Mouse (Mus musculus): ENCODE results near the gene Sorcs1. TPM values are rescaled to one million over a fixed set of nuclear protein-coding genes. Genes with fewer than 3 reads are reported as not detected.

The Sorcs1 gene
- polyA plus RNA-seq, 1 experiment from 2014 or later, result 6.3 TPM

DNA sequence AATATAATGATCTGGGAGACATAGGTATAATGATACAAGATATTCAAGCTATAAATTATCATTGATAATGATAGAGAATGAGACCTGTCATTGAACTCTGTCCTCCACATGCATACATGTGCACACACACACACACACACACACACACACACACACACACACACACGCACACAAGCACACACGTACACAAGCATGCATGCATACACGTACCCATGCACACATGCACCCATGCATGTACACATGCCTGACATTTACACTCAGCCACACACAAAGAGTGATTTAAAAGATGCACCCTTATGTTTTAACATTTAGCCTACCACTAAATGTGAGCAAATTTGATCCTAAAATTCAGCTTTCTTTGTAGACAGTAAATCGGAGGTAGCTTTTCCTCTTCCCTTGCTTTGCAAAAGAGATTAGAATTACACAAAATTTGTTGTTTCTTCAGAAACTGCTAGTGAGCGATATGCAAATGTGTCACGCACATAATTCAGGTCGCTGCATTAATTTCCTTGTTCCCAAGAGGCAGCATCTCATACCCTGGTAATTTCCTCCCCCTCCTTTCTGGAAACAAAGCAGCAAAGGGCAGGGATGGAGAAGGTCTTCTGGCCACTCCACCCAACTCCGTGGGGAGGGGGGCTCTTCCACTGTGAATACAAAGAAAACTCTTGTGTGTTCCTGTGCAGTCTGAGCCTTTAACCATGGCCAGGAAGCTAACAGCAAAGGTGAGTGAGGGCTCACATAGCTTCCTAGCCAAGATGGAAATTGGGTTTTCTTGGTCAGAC is 38.0 kb downstream of the Sorcs1 start:
- no peaks in the 10 kb centered on the region for H3K36me3 ChIP-seq (replicated peaks)
- ATAC-seq (ENCODE audit: low FRiP score), result 0 out of 2 replicates have a peak, but pooled peaks have one; percentile 49
- no peaks in the 10 kb centered on the region for H3K27me3 ChIP-seq
- 66% methylated on average over 8 of the region's 8 CpGs for WGBS
- H3K27ac ChIP-seq, result no peak overlapping the region
- H3K4me2 ChIP-seq, result no peak overlapping the region
- H3K9ac ChIP-seq, result no peak overlapping the region
- no peaks in the 10 kb centered on the region for H3K9me3 ChIP-seq
- no peak overlapping the region for H3K4me3 ChIP-seq (replicated peaks)
- H3K4me1 ChIP-seq, result peaks cover 9% of the 10 kb centered on the region

DNA sequence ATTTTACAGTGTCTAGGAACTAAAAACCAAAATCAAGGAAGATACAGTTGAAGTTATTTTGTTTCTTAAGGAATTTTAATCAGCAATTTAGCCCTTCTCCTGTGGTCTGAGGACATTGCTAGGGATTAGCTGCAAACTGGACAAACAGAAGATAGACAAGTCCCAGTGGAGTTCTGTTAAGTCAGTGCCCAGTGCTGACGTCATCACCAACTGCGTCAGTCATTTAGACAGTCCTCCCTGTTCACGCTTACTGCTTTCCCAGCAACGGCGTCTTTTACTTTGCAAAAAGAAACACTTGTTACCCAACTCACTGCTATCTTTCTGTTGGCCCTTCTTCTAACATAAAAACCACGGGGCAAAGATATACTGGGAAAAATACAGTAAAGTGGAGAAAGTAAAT is 40.3 kb downstream of the Sorcs1 start:
- Histone ChIP-seq H3K27ac (no peak overlapping the region), H3K36me3 (replicated peaks) (no peaks in the 10 kb centered on the region), H3K9me3 (no peaks in the 10 kb centered on the region), H3K27me3 (no peaks in the 10 kb centered on the region), H3K4me1 (peaks cover 9% of the 10 kb centered on the region), H3K9ac (no peak overlapping the region), H3K4me3 (replicated peaks) (no peak overlapping the region), H3K4me2 (no peak overlapping the region)
- 81% methylated on average over 6 of the region's 6 CpGs for WGBS
- ATAC-seq (ENCODE audit: low FRiP score), result no peak

DNA sequence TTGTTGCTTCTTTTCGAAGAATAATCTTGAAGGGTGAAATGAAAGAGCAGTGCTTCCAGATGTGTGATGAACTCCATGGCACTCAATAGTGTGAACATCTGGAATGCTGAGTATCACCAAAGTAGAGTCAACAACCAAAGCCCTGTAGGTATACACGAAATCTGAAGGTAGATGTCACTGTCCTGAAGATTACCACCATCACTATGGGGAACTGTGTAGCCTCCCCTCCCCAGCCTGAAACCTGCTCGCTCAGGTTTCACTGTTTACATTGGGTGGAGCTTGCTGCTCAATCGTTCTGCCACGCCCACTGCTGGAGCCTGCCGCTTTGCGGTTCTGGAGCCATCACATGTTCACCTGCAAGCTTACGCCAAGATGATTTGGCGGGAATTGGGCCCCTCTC is 64.4 kb downstream of the Sorcs1 start:
- 49% methylated on average over 9 of the region's 9 CpGs for WGBS
- H3K4me2 ChIP-seq, result no peak overlapping the region
- no peaks in the 10 kb centered on the region for H3K36me3 ChIP-seq (replicated peaks)
- H3K4me3 ChIP-seq (replicated peaks), result no peak overlapping the region
- ATAC-seq (ENCODE audit: low FRiP score), result no peak
- H3K4me1 ChIP-seq, result peaks cover 7% of the 10 kb centered on the region
- H3K9me3 ChIP-seq, result no peaks in the 10 kb centered on the region
- no peaks in the 10 kb centered on the region for H3K27me3 ChIP-seq
- no peak overlapping the region for H3K9ac ChIP-seq
- no peak overlapping the region for H3K27ac ChIP-seq

DNA sequence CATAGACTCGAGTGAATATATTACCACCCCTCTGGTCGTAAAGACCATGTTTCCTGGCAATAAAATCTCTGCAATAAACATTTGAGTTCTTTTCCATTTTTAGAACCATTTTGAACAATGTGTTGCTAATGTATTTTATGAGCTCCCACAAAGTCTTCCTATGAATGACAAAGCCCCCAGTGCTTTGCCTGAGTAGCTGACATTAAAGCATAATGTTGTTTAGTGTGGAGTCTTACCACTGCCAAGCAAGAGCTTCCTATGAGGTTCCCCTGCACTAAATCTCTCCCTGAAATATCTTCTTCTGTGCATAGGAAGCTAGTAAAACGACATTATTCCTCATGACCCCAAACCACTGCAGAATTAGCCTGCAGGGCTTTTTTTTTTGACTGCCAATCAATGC is 66.8 kb downstream of the Sorcs1 start:
- H3K27ac ChIP-seq, result no peak overlapping the region
- no peaks in the 10 kb centered on the region for H3K9me3 ChIP-seq
- H3K4me2 ChIP-seq, result no peak overlapping the region
- no peak overlapping the region for H3K4me3 ChIP-seq (replicated peaks)
- no peak for ATAC-seq (ENCODE audit: low FRiP score)
- H3K27me3 ChIP-seq, result no peaks in the 10 kb centered on the region
- peaks cover 2% of the 10 kb centered on the region; the same call in 1 of the 2 replicates for H3K4me1 ChIP-seq
- 67% methylated on average over 3 of the region's 3 CpGs for WGBS
- H3K9ac ChIP-seq, result no peak overlapping the region
- no peaks in the 10 kb centered on the region for H3K36me3 ChIP-seq (replicated peaks)

DNA sequence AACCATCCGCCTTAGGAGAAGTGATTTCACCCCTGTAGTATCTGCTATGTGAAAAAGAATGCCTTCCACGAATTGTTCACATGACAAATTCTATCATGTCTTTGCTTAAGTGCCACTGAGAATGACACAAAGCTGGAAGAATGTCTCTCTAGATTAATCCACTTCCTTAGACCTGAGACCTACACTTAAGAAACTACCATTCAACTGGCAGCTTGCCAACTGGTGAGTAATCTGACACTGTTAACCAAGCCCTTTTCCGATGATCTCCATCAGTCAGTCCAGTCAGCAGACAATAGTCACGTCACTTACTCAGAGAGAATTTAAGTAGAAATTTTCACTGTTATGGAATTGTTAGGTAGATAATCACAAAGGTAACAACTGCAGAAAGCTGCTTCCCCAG is 74.6 kb downstream of the Sorcs1 start:
- no peaks in the 10 kb centered on the region for H3K36me3 ChIP-seq (replicated peaks)
- no peak overlapping the region for H3K27ac ChIP-seq
- H3K9ac ChIP-seq, result no peak overlapping the region
- H3K9me3 ChIP-seq, result no peaks in the 10 kb centered on the region
- no peak overlapping the region for H3K4me3 ChIP-seq (replicated peaks)
- no peak for ATAC-seq (ENCODE audit: low FRiP score)
- no peaks in the 10 kb centered on the region for H3K4me1 ChIP-seq
- no peaks in the 10 kb centered on the region for H3K27me3 ChIP-seq
- H3K4me2 ChIP-seq, result no peak overlapping the region
- WGBS, result 66% methylated on average over 4 of the region's 4 CpGs

- no peak overlapping the region for H3K4me2 ChIP-seq
- H3K9me3 ChIP-seq, result no peaks in the 10 kb centered on the region
- H3K27ac ChIP-seq, result no peak overlapping the region
- H3K9ac ChIP-seq, result no peak overlapping the region
- H3K27me3 ChIP-seq, result no peaks in the 10 kb centered on the region
- H3K36me3 ChIP-seq (replicated peaks), result no peaks in the 10 kb centered on the region
- WGBS, result 92% methylated on average over 5 of the region's 5 CpGs
- H3K4me3 ChIP-seq (replicated peaks), result no peak overlapping the region
- ATAC-seq (ENCODE audit: low FRiP score), result no peak
- no peaks in the 10 kb centered on the region for H3K4me1 ChIP-seq
Observed at GRCm38 (mm10) chr19:50603380-50603779, 75.1 kb downstream of the Sorcs1 start.

GRCm38 (mm10) chr19:50597300-50597699 is 81.1 kb downstream of the Sorcs1 start:
- 86% methylated on average over 4 of the region's 4 CpGs for WGBS
- Histone ChIP-seq H3K9ac (no peak overlapping the region), H3K4me3 (replicated peaks) (no peak overlapping the region), H3K4me1 (no peaks in the 10 kb centered on the region), H3K4me2 (no peak overlapping the region), H3K36me3 (replicated peaks) (no peaks in the 10 kb centered on the region), H3K9me3 (no peaks in the 10 kb centered on the region), H3K27me3 (no peaks in the 10 kb centered on the region), H3K27ac (no peak overlapping the region)
- no peak for ATAC-seq (ENCODE audit: low FRiP score)

DNA sequence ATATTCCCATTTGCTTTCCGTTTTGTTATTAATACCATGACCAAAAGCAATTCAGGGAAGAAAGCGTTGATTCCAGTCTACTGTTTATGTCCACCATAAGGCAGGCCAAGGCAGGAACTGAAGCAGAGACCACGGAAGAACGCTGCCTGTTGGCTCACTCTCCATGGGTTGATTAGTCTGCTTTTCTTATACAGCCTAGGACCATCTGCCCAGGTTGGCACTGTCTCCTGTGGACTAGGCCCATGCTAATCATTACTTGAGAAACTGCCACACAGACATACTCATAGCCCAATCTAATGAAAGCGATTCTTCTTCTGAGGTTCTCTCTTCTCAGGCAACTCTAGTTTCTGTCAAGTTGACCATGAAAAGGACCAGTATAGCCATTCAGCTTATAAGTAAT is 92.3 kb downstream of the Sorcs1 start:
- 95% methylated on average over 5 of the region's 5 CpGs for WGBS
- Histone ChIP-seq H3K4me1 (no peaks in the 10 kb centered on the region; the same call in 1 of the 2 replicates), H3K36me3 (replicated peaks) (no peaks in the 10 kb centered on the region), H3K27me3 (no peaks in the 10 kb centered on the region), H3K9me3 (no peaks in the 10 kb centered on the region), H3K27ac (no peak overlapping the region), H3K4me2 (no peak overlapping the region), H3K9ac (no peak overlapping the region), H3K4me3 (replicated peaks) (no peak overlapping the region)
- no peak for ATAC-seq (ENCODE audit: low FRiP score)

GRCm38 (mm10) chr19:50582952-50583351 is 95.5 kb downstream of the Sorcs1 start:
- Histone ChIP-seq H3K9me3 (no peaks in the 10 kb centered on the region), H3K9ac (no peak overlapping the region), H3K4me3 (replicated peaks) (no peak overlapping the region), H3K36me3 (replicated peaks) (no peaks in the 10 kb centered on the region), H3K27me3 (no peaks in the 10 kb centered on the region), H3K4me2 (no peak overlapping the region), H3K4me1 (no peaks in the 10 kb centered on the region; the same call in 1 of the 2 replicates), H3K27ac (no peak overlapping the region)
- ATAC-seq (ENCODE audit: low FRiP score), result no peak

- Histone ChIP-seq H3K27ac (no peak overlapping the region), H3K4me2 (no peak overlapping the region), H3K9me3 (no peaks in the 10 kb centered on the region), H3K4me3 (replicated peaks) (no peak overlapping the region), H3K27me3 (no peaks in the 10 kb centered on the region), H3K36me3 (replicated peaks) (no peaks in the 10 kb centered on the region), H3K4me1 (no peaks in the 10 kb centered on the region), H3K9ac (no peak overlapping the region)
- 64% methylated on average over 1 of the region's 1 CpGs for WGBS
- no peak for ATAC-seq (ENCODE audit: low FRiP score)
Observed at GRCm38 (mm10) chr19:50569669-50570195, 108.7 kb downstream of the Sorcs1 start.

- no peaks in the 10 kb centered on the region for H3K4me1 ChIP-seq
- H3K4me2 ChIP-seq, result no peak overlapping the region
- no peak overlapping the region for H3K4me3 ChIP-seq (replicated peaks)
- 92% methylated on average over 2 of the region's 2 CpGs for WGBS
- no peak overlapping the region for H3K27ac ChIP-seq
- H3K9ac ChIP-seq, result no peak overlapping the region
- no peaks in the 10 kb centered on the region for H3K27me3 ChIP-seq
- no peak for ATAC-seq (ENCODE audit: low FRiP score)
- H3K9me3 ChIP-seq, result no peaks in the 10 kb centered on the region
- H3K36me3 ChIP-seq (replicated peaks), result no peaks in the 10 kb centered on the region
Observed at GRCm38 (mm10) chr19:50566306-50566705, 112.1 kb downstream of the Sorcs1 start.

DNA sequence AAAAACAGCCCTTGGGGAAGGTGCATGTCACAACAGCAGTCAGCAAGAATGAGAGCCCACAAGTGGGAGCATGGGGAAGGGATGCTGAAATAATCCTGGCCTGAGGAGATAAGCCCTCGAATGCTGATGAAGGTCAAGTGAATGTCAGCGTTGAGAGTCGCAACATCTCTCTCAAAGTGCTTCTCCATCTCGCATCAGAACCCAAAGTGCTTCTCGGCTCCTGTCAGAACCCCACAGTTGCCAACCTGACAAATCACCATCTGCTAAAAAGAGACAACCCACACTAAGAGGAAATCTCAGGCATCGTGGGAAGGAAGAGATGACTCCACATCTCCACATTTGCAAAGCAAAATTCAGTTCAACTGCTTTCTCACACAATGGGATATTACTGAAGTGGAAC is 119.7 kb downstream of the Sorcs1 start:
- Histone ChIP-seq H3K4me1 (peaks cover 10% of the 10 kb centered on the region; the same call in 1 of the 2 replicates), H3K27ac (no peak overlapping the region)
- 20% methylated on average over 6 of the region's 6 CpGs for WGBS

GRCm38 (mm10) chr19:50534031-50534430 is 144.4 kb downstream of the Sorcs1 start:
- no peak overlapping the region for H3K27ac ChIP-seq
- H3K9me3 ChIP-seq, result no peaks in the 10 kb centered on the region
- peaks cover 4% of the 10 kb centered on the region for H3K4me1 ChIP-seq
- H3K27me3 ChIP-seq, result no peaks in the 10 kb centered on the region
- no peaks in the 10 kb centered on the region for H3K36me3 ChIP-seq (replicated peaks)
- 35% methylated on average over 5 of the region's 5 CpGs for WGBS
- no peak overlapping the region for H3K4me2 ChIP-seq
- no peak overlapping the region for H3K4me3 ChIP-seq (replicated peaks)
- no peak overlapping the region for H3K9ac ChIP-seq
- no peak for ATAC-seq (ENCODE audit: low FRiP score)

More for the DNA sequence above, 119.7 kb downstream of the Sorcs1 start:
- H3K9ac ChIP-seq, result no peak overlapping the region
- no peak overlapping the region for H3K4me3 ChIP-seq (replicated peaks)
- H3K4me2 ChIP-seq, result no peak overlapping the region
- H3K9me3 ChIP-seq, result no peaks in the 10 kb centered on the region
- no peak for ATAC-seq (ENCODE audit: low FRiP score)
- no peaks in the 10 kb centered on the region for H3K36me3 ChIP-seq (replicated peaks)
- H3K27me3 ChIP-seq, result no peaks in the 10 kb centered on the region
